In genomic region chr6:61179949-61180755, GRCm38 (mm10) we compare ENCODE assay signal across 8 mouse cellular contexts. TPM values are rescaled to one million over a fixed set of nuclear protein-coding genes. Genes with fewer than 3 reads are reported as not detected.
DNase-seq lines count a peak whose midpoint lies in the region; ATAC-seq and TF ChIP-seq lines count a peak whose summit lies in the region.

Gene Ccser1 (plus strand): TSS chr6:61180324.

- WGBS in forebrain, embryonic 16.5 days, result under 1% methylated on average over 82 of the region's 105 CpGs
- WGBS in liver, postnatal 0 days (ENCODE audit: insufficient replicate concordance), result under 1% methylated on average over 79 of the region's 105 CpGs
- 1% methylated on average over 86 of the region's 105 CpGs for WGBS in neural tube, embryonic 15.5 days
- 3% methylated on average over 105 of the region's 105 CpGs for WGBS in thymus, adult 2 months

- in situ Hi-C loops in ES-E14 (cut with MboI; ENCODE audit: low sequenced_read_pairs in 2 of 2, unreplicated experiment in 2 of 2), result no loop called here

- H3K36me3 ChIP-seq in ES-E14 (ENCODE audit: control insufficient read depth, insufficient read depth, low read length, poor library complexity, severe bottlenecking), result no peaks in the 10 kb centered on the region
- no peaks in the 10 kb centered on the region for H3K36me3 ChIP-seq in forebrain, embryonic 16.5 days (ENCODE audit: control insufficient read depth, insufficient read depth)
- no peaks in the 10 kb centered on the region for H3K36me3 ChIP-seq in liver, postnatal 0 days (replicated peaks; ENCODE audit: insufficient read depth, low read length)
- H3K36me3 ChIP-seq in neural tube, embryonic 15.5 days, result no peaks in the 10 kb centered on the region
- no peaks in the 10 kb centered on the region for H3K36me3 ChIP-seq in thymus, adult 2 months (ENCODE audit: control insufficient read depth, insufficient read depth, low read length)

- H3K4me1 ChIP-seq in ES-E14 (ENCODE audit: control insufficient read depth in 2 of 2, insufficient read depth in 2 of 2, low read length in 2 of 2, poor library complexity in 1 of 2), result no peaks in the 10 kb centered on the region
- H3K4me1 ChIP-seq in forebrain, embryonic 16.5 days (replicated peaks; ENCODE audit: control insufficient read depth, insufficient read depth, low read length), result peaks cover 29% of the 10 kb centered on the region
- H3K4me1 ChIP-seq in liver, postnatal 0 days (ENCODE audit: insufficient read depth), result peaks cover 5% of the 10 kb centered on the region
- H3K4me1 ChIP-seq in neural tube, embryonic 15.5 days, result peaks cover 19% of the 10 kb centered on the region
- H3K4me1 ChIP-seq in thymus, adult 2 months (replicated peaks; ENCODE audit: control insufficient read depth, insufficient read depth, low read length), result peaks cover 8% of the 10 kb centered on the region; the same call in 1 of the 2 replicates

- H3K9ac ChIP-seq in ES-E14 (ENCODE audit: insufficient read depth, low read depth, low read length, poor library complexity, severe bottlenecking), result peak within 1 kb of the TSS; percentile 69
- peak within 1 kb of the TSS; percentile 93 for H3K9ac ChIP-seq in forebrain, embryonic 16.5 days (replicated peaks; ENCODE audit: low read depth, low read length)
- H3K9ac ChIP-seq in liver, postnatal 0 days (replicated peaks), result no peak within 1 kb of the TSS; the same call in none of the 2 replicates
- peak within 1 kb of the TSS; percentile 75 for H3K9ac ChIP-seq in neural tube, embryonic 15.5 days (replicated peaks)

- H3K27me3 ChIP-seq in forebrain, embryonic 16.5 days (replicated peaks; ENCODE audit: control insufficient read depth, insufficient read depth, low read length), result no peaks in the 10 kb centered on the region
- peaks cover 25% of the 10 kb centered on the region for H3K27me3 ChIP-seq in liver, postnatal 0 days (ENCODE audit: insufficient read depth, low read length)
- no peaks in the 10 kb centered on the region for H3K27me3 ChIP-seq in neural tube, embryonic 15.5 days (replicated peaks)
- H3K27me3 ChIP-seq in thymus, adult 2 months (ENCODE audit: control insufficient read depth, insufficient read depth, low read length), result peaks cover 2% of the 10 kb centered on the region; the same call in 1 of the 2 replicates

- peak; percentile 40 for DNase-seq in ES-E14 (ENCODE audit: low read depth, low spot score)
- peak; percentile 82 for DNase-seq in cerebellum, adult 11 months
- peak; percentile 58 to 72 for DNase-seq in heart, postnatal 14 days
- DNase-seq in kidney, postnatal 4 days, result peak; percentile 74 to 82
- DNase-seq in liver, postnatal 0 days, result peak; percentile 38
- peak; percentile 50 for DNase-seq in thymus, adult 2 months

- H3K4me2 ChIP-seq in forebrain, embryonic 16.5 days (ENCODE audit: low read length), result peak within 1 kb of the TSS; percentile 86
- peak within 1 kb of the TSS; percentile 92 for H3K4me2 ChIP-seq in liver, postnatal 0 days (ENCODE audit: low read depth, low read length)
- H3K4me2 ChIP-seq in neural tube, embryonic 15.5 days, result peak within 1 kb of the TSS; percentile 66

- TF ChIP-seq POLR2A in thymus, adult 2 months (IDR thresholded peaks at IDR 0.05; ENCODE audit: control insufficient read depth, extremely low read depth, insufficient read depth, low read length, poor library complexity), result no peak

- intact Hi-C loops in heart, postnatal 14 days (cut with DNase I), result loop anchor here (5.0 kb wide), 1 partner anchor 122 kb away; no protein-coding TSS in a partner anchor

- peak; percentile 89 for ATAC-seq in forebrain, embryonic 16.5 days
- ATAC-seq in liver, postnatal 0 days, result peak; percentile 74
- peak; percentile 90 for ATAC-seq in neural tube, embryonic 15.5 days (ENCODE audit: low FRiP score)

- H3K27ac ChIP-seq in ES-E14 (ENCODE audit: insufficient read depth, low read depth, low read length, poor library complexity, severe bottlenecking), result no peak within 1 kb of the TSS
- H3K27ac ChIP-seq in forebrain, embryonic 16.5 days (ENCODE audit: low read length), result peak within 1 kb of the TSS; percentile 96
- no peak within 1 kb of the TSS for H3K27ac ChIP-seq in liver, postnatal 0 days (ENCODE audit: low read depth)
- H3K27ac ChIP-seq in neural tube, embryonic 15.5 days (replicated peaks), result peak within 1 kb of the TSS; percentile 89
- no peak within 1 kb of the TSS for H3K27ac ChIP-seq in thymus, adult 2 months (ENCODE audit: control insufficient read depth, insufficient read depth, low read length)

- H3K9me3 ChIP-seq in ES-E14 (ENCODE audit: control insufficient read depth, insufficient read depth, low read depth, low read length), result no peaks in the 10 kb centered on the region
- no peaks in the 10 kb centered on the region for H3K9me3 ChIP-seq in forebrain, embryonic 16.5 days (ENCODE audit: control insufficient read depth, low read length)
- H3K9me3 ChIP-seq in liver, postnatal 0 days (ENCODE audit: low read length), result no peaks in the 10 kb centered on the region
- no peaks in the 10 kb centered on the region for H3K9me3 ChIP-seq in neural tube, embryonic 15.5 days (replicated peaks)

- no peak for TF ChIP-seq EP300 in liver, postnatal 0 days (IDR thresholded peaks at IDR 0.05; ENCODE audit: low read depth)

- peak within 1 kb of the TSS; percentile 80 for H3K4me3 ChIP-seq in ES-E14 (ENCODE audit: insufficient read depth in 1 of 2, low read depth in 1 of 2, low read length in 2 of 2, poor library complexity in 1 of 2, severe bottlenecking in 1 of 2)
- peak within 1 kb of the TSS; percentile 89 for H3K4me3 ChIP-seq in forebrain, embryonic 16.5 days (replicated peaks; ENCODE audit: low read length)
- H3K4me3 ChIP-seq in liver, postnatal 0 days (ENCODE audit: low read depth, low read length), result peak within 1 kb of the TSS; percentile 57
- peak within 1 kb of the TSS; percentile 63 for H3K4me3 ChIP-seq in neural tube, embryonic 15.5 days (replicated peaks)
- H3K4me3 ChIP-seq in thymus, adult 2 months (ENCODE audit: control insufficient read depth, insufficient read depth, low read length), result peak within 1 kb of the TSS; percentile 61

- TF ChIP-seq CTCF in liver, postnatal 0 days (IDR thresholded peaks at IDR 0.05; ENCODE audit: low read depth), result no peak
- TF ChIP-seq CTCF in thymus, adult 2 months (IDR thresholded peaks at IDR 0.05; ENCODE audit: borderline replicate concordance, control insufficient read depth, extremely low read depth, insufficient read depth, low read length, poor library complexity), result no peak

TF ChIP-seq in ES-E14, 5 proteins besides CTCF, POLR2A, EP300 and RAD21:
- TF ChIP-seq ZC3H11A (IDR thresholded peaks at IDR 0.05; ENCODE audit: borderline replicate concordance, low read depth, low read length) (no peak), MAFK (IDR thresholded peaks at IDR 0.05; ENCODE audit: insufficient read depth, low read depth, low read length) (no peak), ZNF384 (IDR thresholded peaks at IDR 0.05; ENCODE audit: low read depth, low read length) (no peak), HCFC1 (IDR thresholded peaks at IDR 0.05; ENCODE audit: borderline replicate concordance, insufficient read depth, low read length) (no peak; the same call in 1 of the 2 replicates), CHD2 (IDR thresholded peaks at IDR 0.05; ENCODE audit: low read depth, low read length) (no peak)

RNA-seq across cellular contexts. Expression of gene Ccser1, which starts in this region (rescaled TPM):
- total RNA-seq in ES-E14 (2012; rRNA removed), result 4.1 and 4.2 TPM in 2 replicates
- polyA plus RNA-seq in forebrain, embryonic 16.5 days (2015; fragmentation: Nextera tagmentation; extraction: Ambion mirVana), result 20.4 and 26.2 TPM in 2 replicates
- total RNA-seq in heart, postnatal 14 days (2021), result 1 to 10 TPM; 2.5 to 2.9 TPM
- polyA plus RNA-seq in liver, postnatal 0 days (2015; fragmentation: Nextera tagmentation; extraction: Ambion mirVana), result 0.18 TPM in 1 of 2 replicates, not detected in the other
- 19.2 and 25.3 TPM in 2 replicates for polyA plus RNA-seq in neural tube, embryonic 15.5 days (2015; fragmentation: Nextera tagmentation; extraction: Ambion mirVana)
- polyA plus RNA-seq in thymus, adult 2 months (2012; rRNA removed), result 0.99 and 1.6 TPM in 2 replicates

Comparison
In these comparisons a context has a peak if more than half of its experiments do, and no peak if none do; other contexts are left out.
1. Peak in DNase-seq, ATAC-seq, H3K4me3 ChIP-seq and H3K4me2 ChIP-seq in liver, postnatal 0 days; RNA of the gene not detected or under 1 TPM.
2. H3K27ac ChIP-seq: peak in forebrain, embryonic 16.5 days (single experiment) and neural tube, embryonic 15.5 days (single experiment); none in ES-E14 (single experiment), liver, postnatal 0 days (single experiment) and thymus, adult 2 months (single experiment).
3. Peak in every context shown above with its lines, with median percentiles within 50 percentile points of each other: DNase-seq, H3K4me3 ChIP-seq, ATAC-seq and H3K4me2 ChIP-seq.